In the genomic region with DNA sequence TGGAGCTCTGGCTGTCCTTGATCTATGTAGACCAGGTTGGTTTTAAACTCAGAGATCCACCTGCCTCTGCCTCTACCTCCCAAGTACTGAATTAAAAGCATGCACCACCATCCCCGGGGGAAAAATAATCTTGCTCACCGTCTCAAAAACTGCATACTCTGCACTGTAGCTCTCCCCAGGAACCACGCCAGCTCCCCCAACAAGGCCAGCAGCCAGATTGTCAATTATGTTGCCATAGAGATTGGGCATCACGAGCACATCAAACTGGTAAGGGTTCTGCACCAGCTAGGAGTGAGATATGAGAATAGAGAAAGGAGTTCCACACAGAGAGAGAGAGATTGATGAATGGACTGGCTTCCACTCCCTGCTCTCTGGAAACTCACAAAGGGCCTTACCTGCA, we compare ENCODE assay signal across 1 mouse cellular context.
TF ChIP-seq lines count a peak whose summit lies in the region.

No protein-coding gene starts in this region.

TF ChIP-seq in MEL, 35 proteins besides CTCF, POLR2A, EP300 and RAD21:
- no peak for TF ChIP-seq GATA1 (IDR thresholded peaks at IDR 0.05; ENCODE audit: low read depth, low read length)
